Comparison of ENCODE assay signal across 22 mouse cellular contexts in the genomic region with DNA sequence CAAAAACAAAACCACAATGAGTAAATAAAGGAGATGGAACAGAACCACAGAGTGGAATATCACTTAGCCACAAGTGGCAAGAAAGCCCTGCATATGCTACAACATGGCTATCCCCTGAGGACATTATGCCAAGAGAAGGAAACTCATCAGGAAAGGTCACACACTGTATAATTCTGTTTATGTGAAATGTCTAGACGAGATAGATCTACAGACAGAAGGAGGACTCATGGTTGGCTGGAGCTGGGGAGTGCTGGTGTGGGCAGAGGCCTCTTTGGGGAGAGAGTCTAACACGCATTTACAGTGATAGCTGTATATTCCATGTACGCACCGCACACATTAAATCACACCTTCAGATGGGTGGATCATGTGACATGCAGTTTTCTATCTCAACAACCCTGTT.
"Had no signal": no experiment of that assay in that cellular context is flagged by ENCODE, and none has a peak within 500 bp of the region (broad histone marks: within the 10 kb centered on the region; RNA-seq: fewer than 3 reads in every experiment).

No protein-coding gene starts in this region.

- H3K27me3 ChIP-seq: heart, embryonic 13.5 days; heart, embryonic 15.5 days; hindbrain, embryonic 13.5 days; hindbrain, embryonic 15.5 days; limb, embryonic 13.5 days; limb, embryonic 15.5 days had no signal

- H3K9ac ChIP-seq: heart, embryonic 13.5 days; heart, embryonic 15.5 days; hindbrain, embryonic 13.5 days; hindbrain, embryonic 15.5 days; limb, embryonic 13.5 days; limb, embryonic 15.5 days had no signal

- DNase-seq: gastrocnemius, postnatal 14 days; gastrocnemius, postnatal 36 days; heart, adult 11 months; heart, adult 2 months; heart, postnatal 14 days; heart, postnatal 36 days; kidney, adult 11 months; kidney, adult 2 months; kidney, postnatal 14 days; kidney, postnatal 36 days; layer of hippocampus, adult 9-11 months; layer of hippocampus, postnatal 36 days; left cerebral cortex, postnatal 4 days had no signal

- ATAC-seq: hindbrain, postnatal 0 days; intestine, embryonic 16.5 days had no signal

- H3K36me3 ChIP-seq: heart, embryonic 13.5 days; heart, embryonic 15.5 days; hindbrain, embryonic 13.5 days; hindbrain, embryonic 15.5 days; limb, embryonic 13.5 days; limb, embryonic 15.5 days had no signal

- H3K4me3 ChIP-seq: heart, adult 2 months; heart, embryonic 13.5 days; heart, embryonic 15.5 days; hindbrain, embryonic 13.5 days; hindbrain, embryonic 15.5 days; limb, embryonic 13.5 days; limb, embryonic 15.5 days had no signal

- H3K27ac ChIP-seq: heart, adult 2 months; heart, embryonic 13.5 days; heart, embryonic 15.5 days; hindbrain, embryonic 15.5 days; hindbrain, postnatal 0 days; limb, embryonic 13.5 days; limb, embryonic 15.5 days had no signal

- H3K4me1 ChIP-seq: heart, embryonic 15.5 days; limb, embryonic 15.5 days had no signal

- H3K9me3 ChIP-seq: heart, embryonic 13.5 days; heart, embryonic 15.5 days; hindbrain, embryonic 13.5 days; hindbrain, embryonic 15.5 days; limb, embryonic 13.5 days; limb, embryonic 15.5 days had no signal

- H3K4me2 ChIP-seq: heart, embryonic 11.5 days; heart, embryonic 13.5 days; heart, embryonic 15.5 days; hindbrain, embryonic 13.5 days; hindbrain, embryonic 15.5 days; limb, embryonic 13.5 days; limb, embryonic 15.5 days had no signal
